Mouse (Mus musculus) gastrocnemius, postnatal 10 days (tissue): ENCODE results near the gene Wdr25. TPM values are rescaled to one million over a fixed set of nuclear protein-coding genes. Genes with fewer than 3 reads are reported as not detected.

ENCODE experiments used
- DNase-seq: peaks from one replicate; pipeline ENCODE4 v3.0.0; 2021; ENCODE audit warnings: mixed read lengths
- total RNA-seq, 2 experiments: library from RNA; stranded (reverse); gene quantifications; 2 replicates each; pipeline ENCODE4 v1.2.3; 2021

Wdr25 gene
- total RNA-seq, 2 experiments from 2014 or later = 4.1 to 5.2 TPM

DNA sequence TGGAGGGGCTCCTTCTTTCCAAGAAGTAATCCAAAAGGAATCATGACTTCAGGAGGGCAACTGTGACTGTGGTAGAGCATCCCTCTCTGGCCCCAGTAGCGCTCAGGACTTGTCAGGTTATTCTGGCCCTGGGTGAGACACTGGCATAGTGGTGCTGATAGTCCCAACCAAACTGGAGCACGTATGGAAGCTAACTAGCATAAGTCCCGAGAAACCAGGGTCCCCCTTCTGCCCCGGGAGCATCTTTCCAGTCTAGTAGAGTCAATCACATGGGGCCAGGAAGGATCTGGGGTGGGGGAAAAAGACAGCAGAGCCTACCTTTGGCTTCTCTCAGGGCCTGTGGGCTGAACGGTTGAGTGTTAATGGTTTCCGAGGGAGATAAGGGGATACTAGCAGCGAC is 175.3 kb downstream of the Wdr25 start:
- DNase-seq = no peak

DNA sequence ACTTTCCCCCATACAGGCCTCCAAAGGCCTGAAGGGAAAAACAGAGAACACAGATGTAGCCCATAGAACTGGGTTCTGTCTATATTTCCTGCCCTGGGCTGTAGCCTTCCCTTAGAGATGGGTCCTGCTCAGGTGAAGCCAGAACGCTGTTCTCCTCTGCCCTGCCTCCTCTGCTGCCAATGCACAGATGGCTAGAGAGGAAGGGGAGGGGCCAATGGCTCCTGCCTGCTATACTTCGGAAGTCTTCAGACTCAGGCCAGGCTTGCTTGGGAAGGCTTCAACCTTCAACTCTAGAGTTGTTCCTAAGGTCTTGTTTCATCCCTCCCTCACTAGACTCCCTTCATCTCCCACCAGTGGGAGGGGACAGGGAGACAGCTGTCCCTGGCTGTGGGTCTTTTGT is 176.3 kb downstream of the Wdr25 start:
- no peak for DNase-seq

DNA sequence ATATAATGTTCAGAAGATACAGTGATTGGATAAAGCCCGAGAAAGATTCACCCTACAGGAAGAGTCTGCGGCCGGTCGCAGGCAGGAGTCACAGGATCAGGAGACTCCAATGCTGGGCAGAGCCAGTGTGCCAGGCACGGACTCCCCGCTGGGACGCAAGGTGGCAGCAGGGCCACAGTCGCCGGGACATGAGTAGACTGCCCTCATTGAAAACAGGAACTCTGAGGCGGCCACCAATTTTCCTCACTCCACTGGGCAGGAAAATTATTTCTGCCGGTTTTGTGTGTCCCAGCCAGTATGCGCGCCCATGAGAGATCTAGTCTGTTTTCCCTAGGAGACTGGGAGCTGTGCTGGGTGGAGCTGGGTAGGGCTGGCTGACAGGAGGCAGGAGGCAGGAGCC is 177.8 kb downstream of the Wdr25 start:
- no peak for DNase-seq

DNA sequence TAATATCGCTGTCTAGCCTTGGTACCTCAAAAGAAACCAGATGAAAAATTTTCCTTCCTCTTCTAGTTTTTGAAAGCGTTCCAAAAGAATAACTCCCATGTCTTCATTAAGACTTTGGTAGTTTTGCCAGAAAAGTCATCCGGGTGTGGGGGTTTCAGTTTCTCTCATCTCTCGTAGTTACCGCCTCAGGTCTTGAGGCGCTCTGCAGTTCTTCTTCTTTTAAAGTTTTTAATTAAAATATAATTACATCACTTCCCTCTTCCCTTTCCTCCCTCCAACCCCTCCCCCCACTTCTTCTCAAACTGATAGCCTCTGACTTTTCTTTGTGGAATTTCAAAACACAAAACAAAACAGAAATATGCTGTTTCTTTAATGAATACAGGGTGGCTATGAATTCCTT is 180.7 kb downstream of the Wdr25 start:
- no peak for DNase-seq

DNA sequence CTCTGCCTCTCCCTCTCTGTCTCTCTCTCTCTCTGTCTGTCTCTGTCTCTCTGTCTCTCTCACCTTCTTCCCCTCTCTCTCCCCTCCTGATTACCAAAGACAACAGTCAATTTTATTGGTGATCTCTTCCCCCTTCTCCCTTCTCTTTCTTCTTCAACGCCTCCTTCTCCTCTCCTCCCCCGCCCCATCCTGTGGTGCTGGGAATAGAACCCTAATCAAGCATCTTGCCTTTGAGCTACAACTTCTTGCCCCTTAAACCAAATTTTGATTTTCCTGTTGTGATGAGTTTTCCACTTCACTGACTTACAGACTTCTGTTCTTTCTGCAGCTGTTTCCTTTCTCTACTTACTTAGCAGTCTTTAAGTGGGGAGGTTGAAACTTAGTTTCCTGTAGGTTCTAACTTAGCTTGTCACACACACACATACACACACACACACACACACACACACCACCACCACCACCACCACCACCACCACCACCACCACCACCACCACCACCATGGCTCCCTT is 181.4 kb downstream of the Wdr25 start:
- no peak for DNase-seq

DNA sequence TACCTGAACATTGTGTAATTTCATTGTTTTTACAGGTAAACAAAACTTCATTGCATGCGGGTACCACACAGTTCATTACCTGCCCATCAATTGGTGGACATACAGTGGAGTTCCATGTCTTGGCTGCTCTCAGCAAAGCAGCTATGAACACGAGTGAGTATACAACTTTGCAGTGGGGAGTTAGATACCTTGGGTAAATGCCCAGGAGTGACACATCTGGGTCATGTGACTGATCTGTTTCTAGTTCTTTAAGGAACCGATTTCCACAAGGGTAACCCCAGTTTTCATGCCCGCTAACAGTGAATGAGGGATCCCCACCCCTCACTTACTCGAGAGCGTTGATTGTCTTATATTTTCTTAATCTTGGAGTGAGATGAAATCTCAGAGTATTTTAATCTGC is 183.6 kb downstream of the Wdr25 start:
- DNase-seq = no peak

Other genes with a start within 250 kb of the Wdr25 start
- under 1 TPM; 0.19 to 0.20 TPM for gene Degs2, start 191.3 kb upstream of the Wdr25 start, total RNA-seq
- 10 to 100 TPM; 25.0 to 35.5 TPM for gene Yy1, start 100.7 kb upstream of the Wdr25 start, total RNA-seq
- 1 to 10 TPM; 4.6 to 4.7 TPM for gene Slc25a29, start 57.7 kb upstream of the Wdr25 start, total RNA-seq
- gene Slc25a47, start 57.6 kb upstream of the Wdr25 start, total RNA-seq = 1 to 10 TPM; 5.2 to 9.1 TPM
- 10 to 100 TPM; 24.1 to 26.8 TPM for gene Wars, start 543 bp downstream of the Wdr25 start, total RNA-seq
- gene Begain, start 174.6 kb downstream of the Wdr25 start, total RNA-seq = 1 to 10 TPM; 2.7 to 3.5 TPM